Mouse (Mus musculus) stomach, postnatal 0 days (tissue): ENCODE measurements around the gene Smad6. TPM values are rescaled to one million over a fixed set of nuclear protein-coding genes. Genes with fewer than 3 reads are reported as not detected.

Experiments
- ATAC-seq: fragments of 200-750 bp; cut with Nextera tagmentation; 2 replicates; pipeline ENCODE4 v1.8.0; 2017; ENCODE audit not compliant: low FRiP score, low TSS enrichment
- DNase-seq: peaks from one replicate; pipeline ENCODE4 v3.0.0-alpha.2; 2016; ENCODE audit warnings: low spot score
- H3K27ac ChIP-seq: fragments of 300-500 bp; sonication (generic); replicated peaks from 2 replicates; pipeline ENCODE4 v1.5.1; 2014; ENCODE audit warnings: mild to moderate bottlenecking, control low read depth
- H3K27me3 ChIP-seq: fragments of 300-500 bp; sonication (generic); 2 replicates; pipeline ENCODE4 v1.6.1; 2014; ENCODE audit warnings: low read length; ENCODE audit not compliant: control insufficient read depth, insufficient read depth
- H3K36me3 ChIP-seq: fragments of 300-500 bp; sonication (generic); 2 replicates; pipeline ENCODE4 v1.6.1; 2014; ENCODE audit warnings: low read length, mixed read lengths; ENCODE audit not compliant: control insufficient read depth, insufficient read depth
- H3K4me1 ChIP-seq: fragments of 300-500 bp; sonication (generic); replicated peaks from 2 replicates; pipeline ENCODE4 v1.6.1; 2014; ENCODE audit warnings: antibody characterized with exemption; ENCODE audit not compliant: control insufficient read depth, insufficient read depth
- H3K4me2 ChIP-seq: fragments of 300-500 bp; sonication (generic); replicated peaks from 2 replicates; pipeline ENCODE4 v1.6.1; 2014; ENCODE audit warnings: low read depth, mild to moderate bottlenecking, control low read depth, moderate library complexity
- H3K4me3 ChIP-seq: fragments of 300-500 bp; sonication (generic); 2 replicates; pipeline ENCODE4 v1.5.1; 2014; ENCODE audit warnings: low read depth, low read length, control low read depth
- H3K9ac ChIP-seq: fragments of 300-500 bp; sonication (generic); 2 replicates; pipeline ENCODE4 v1.6.1; 2014; ENCODE audit warnings: mild to moderate bottlenecking, low read length, control low read depth, mixed read lengths
- H3K9me3 ChIP-seq: fragments of 300-500 bp; sonication (generic); 2 replicates; pipeline ENCODE4 v1.6.1; 2016; ENCODE audit warnings: low read length; ENCODE audit not compliant: control insufficient read depth
- CTCF ChIP-seq: IDR thresholded peaks from 2 replicates; pipeline ENCODE4 v1.5.1; 2016; ENCODE audit warnings: antibody characterized with exemption, low read depth, mild to moderate bottlenecking, moderate library complexity
- EP300 ChIP-seq: optimal IDR thresholded peaks from 2 replicates; pipeline ENCODE3; 2016; ENCODE audit warnings: antibody characterized with exemption
- WGBS: fragments of 180-500 bp; shearing (Covaris S2); extraction: QIAGEN DNeasy Blood & Tissue Kit; methylation state at CpG from one replicate; pipeline ENCODE4 v1.1.7; 2014; 5-methylcytosine and 5-hydroxymethylcytosine counted together
- polyA plus RNA-seq: library from polyadenylated mRNA; unstranded; fragments of >200 nt; fragmentation: Nextera tagmentation; extraction: Ambion mirVana; gene quantifications from 2 replicates; pipeline ENCODE4 v1.2.1, GENCODE M21; 2015

The Smad6 gene
- polyA plus RNA-seq, 1 experiment from 2014 or later, result 6.0 TPM

DNA sequence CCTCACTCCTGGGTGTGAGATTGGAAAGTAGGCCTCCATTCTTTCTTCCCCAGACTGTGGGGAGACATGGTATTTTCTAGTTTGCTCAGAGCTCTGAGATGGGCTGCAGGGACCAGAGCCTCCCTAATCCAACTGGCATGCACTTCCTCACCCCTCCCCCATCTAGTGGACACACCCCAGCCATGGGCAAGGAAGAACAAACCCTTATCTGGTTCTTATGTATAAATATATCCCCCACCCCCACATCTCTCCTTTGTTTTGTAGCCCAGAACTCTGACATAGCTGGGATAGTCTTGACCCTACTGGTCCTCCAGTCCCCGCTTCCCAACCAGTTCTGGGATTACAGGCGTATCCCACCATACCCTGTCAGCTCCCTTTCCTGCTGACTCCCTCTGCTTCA is 69.3 kb downstream of the Smad6 start:
- no peaks in the 10 kb centered on the region; the same call in 1 of the 2 replicates for H3K36me3 ChIP-seq
- no peak overlapping the region for H3K9ac ChIP-seq
- no peak for DNase-seq
- no peaks in the 10 kb centered on the region for H3K27me3 ChIP-seq
- no peak for ATAC-seq
- H3K4me3 ChIP-seq, result no peak overlapping the region
- no peaks in the 10 kb centered on the region for H3K9me3 ChIP-seq
- H3K27ac ChIP-seq, result no peak overlapping the region
- TF ChIP-seq EP300 (no peak), CTCF (no peak)
- no peaks in the 10 kb centered on the region for H3K4me1 ChIP-seq
- H3K4me2 ChIP-seq, result no peak overlapping the region
- 71% methylated on average over 2 of the region's 2 CpGs for WGBS

DNA sequence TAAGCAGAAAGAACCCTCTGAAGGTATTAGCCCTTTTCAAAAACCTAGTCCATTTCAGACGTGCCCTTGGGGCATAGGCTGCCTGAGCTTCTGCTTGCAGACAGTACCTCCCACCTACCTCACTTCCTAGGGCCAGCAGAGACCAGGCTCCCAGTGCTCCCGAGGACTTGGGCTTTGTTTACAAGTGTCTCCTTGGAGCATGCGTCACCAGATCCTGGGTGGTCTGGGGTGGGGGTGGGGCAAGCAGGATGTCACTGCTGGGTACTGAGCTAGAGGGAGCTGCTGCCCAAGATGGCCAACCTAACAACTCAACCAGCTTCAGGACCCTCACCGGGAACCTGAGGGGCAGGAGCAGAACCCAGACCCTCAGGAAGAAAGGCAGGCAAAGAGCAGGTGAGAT is 71.5 kb downstream of the Smad6 start:
- no peaks in the 10 kb centered on the region; the same call in 1 of the 2 replicates for H3K36me3 ChIP-seq
- H3K9me3 ChIP-seq, result no peaks in the 10 kb centered on the region
- ATAC-seq (peak; percentile 19; the same call in 1 of the 2 replicates), DNase-seq (peak; percentile 19)
- H3K27me3 ChIP-seq, result no peaks in the 10 kb centered on the region
- WGBS, result 21% methylated on average over 4 of the region's 4 CpGs
- H3K4me2 ChIP-seq, result no peak overlapping the region
- H3K27ac ChIP-seq, result no peak overlapping the region; the same call in 1 of the 2 replicates
- no peaks in the 10 kb centered on the region for H3K4me1 ChIP-seq
- no peak overlapping the region for H3K9ac ChIP-seq
- no peak overlapping the region for H3K4me3 ChIP-seq
- no peak for TF ChIP-seq EP300
- TF ChIP-seq CTCF, result 0 out of 2 replicates have a peak, but pooled peaks have one; percentile 27

DNA sequence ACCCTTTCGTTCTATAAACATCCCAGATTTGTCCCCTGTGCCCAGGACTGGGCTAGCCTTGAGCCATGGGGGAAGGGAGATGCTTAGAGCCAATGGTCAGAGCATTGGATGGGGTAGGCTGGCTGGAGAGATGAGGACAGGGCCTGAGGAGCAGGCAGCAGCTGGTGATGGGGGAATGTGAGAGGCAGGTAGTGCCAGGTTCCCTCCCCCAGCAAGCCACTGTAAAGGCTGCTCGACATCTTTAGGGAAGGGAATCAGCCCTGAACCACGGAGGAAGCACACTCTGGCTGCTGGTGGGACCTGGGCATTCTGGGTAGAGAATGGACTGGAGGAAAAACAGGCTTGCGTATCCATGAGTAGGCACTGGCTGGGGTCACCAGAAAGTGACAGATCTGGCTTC is 72.5 kb downstream of the Smad6 start:
- WGBS, result 42% methylated on average over 4 of the region's 4 CpGs
- Histone ChIP-seq H3K36me3 (no peaks in the 10 kb centered on the region; the same call in 1 of the 2 replicates), H3K4me2 (no peak overlapping the region), H3K4me1 (no peaks in the 10 kb centered on the region), H3K27me3 (no peaks in the 10 kb centered on the region), H3K27ac (peak overlapping the region; percentile 45; the same call in 1 of the 2 replicates), H3K4me3 (no peak overlapping the region), H3K9me3 (no peaks in the 10 kb centered on the region), H3K9ac (no peak overlapping the region)
- no peak for TF ChIP-seq EP300
- no peak for TF ChIP-seq CTCF
- DNase-seq (no peak), ATAC-seq (no peak; the same call in 1 of the 2 replicates)

GRCm38 (mm10) chr9:63942608-63942982 is 79.3 kb downstream of the Smad6 start:
- H3K27ac ChIP-seq, result peak overlapping the region; percentile 80
- H3K4me1 ChIP-seq, result 0 out of 2 replicates have a peak, but pooled peaks cover 4% of the 10 kb centered on the region
- no peaks in the 10 kb centered on the region for H3K36me3 ChIP-seq
- no peak overlapping the region for H3K4me3 ChIP-seq
- no peak overlapping the region for H3K4me2 ChIP-seq
- no peak overlapping the region for H3K9ac ChIP-seq
- TF ChIP-seq EP300 (no peak), CTCF (no peak)
- H3K9me3 ChIP-seq, result no peaks in the 10 kb centered on the region
- H3K27me3 ChIP-seq, result no peaks in the 10 kb centered on the region
- DNase-seq (peak; percentile 13), ATAC-seq (0 out of 2 replicates have a peak, but pooled peaks have one; percentile 20)
- 72% methylated on average over 2 of the region's 2 CpGs for WGBS

- Histone ChIP-seq H3K27ac (peak overlapping the region; percentile 80), H3K9me3 (no peaks in the 10 kb centered on the region), H3K27me3 (no peaks in the 10 kb centered on the region), H3K36me3 (no peaks in the 10 kb centered on the region), H3K4me2 (no peak overlapping the region), H3K9ac (peak overlapping the region; percentile 47), H3K4me3 (no peak overlapping the region), H3K4me1 (0 out of 2 replicates have a peak, but pooled peaks cover 4% of the 10 kb centered on the region)
- 42% methylated on average over 12 of the region's 12 CpGs for WGBS
- DNase-seq (peak; percentile 91), ATAC-seq (peak; percentile 97)
- TF ChIP-seq CTCF (peak; percentile 16; the same call in 1 of the 2 replicates), EP300 (no peak)
Measured at GRCm38 (mm10) chr9:63941747-63942607, 79.9 kb downstream of the Smad6 start.

DNA sequence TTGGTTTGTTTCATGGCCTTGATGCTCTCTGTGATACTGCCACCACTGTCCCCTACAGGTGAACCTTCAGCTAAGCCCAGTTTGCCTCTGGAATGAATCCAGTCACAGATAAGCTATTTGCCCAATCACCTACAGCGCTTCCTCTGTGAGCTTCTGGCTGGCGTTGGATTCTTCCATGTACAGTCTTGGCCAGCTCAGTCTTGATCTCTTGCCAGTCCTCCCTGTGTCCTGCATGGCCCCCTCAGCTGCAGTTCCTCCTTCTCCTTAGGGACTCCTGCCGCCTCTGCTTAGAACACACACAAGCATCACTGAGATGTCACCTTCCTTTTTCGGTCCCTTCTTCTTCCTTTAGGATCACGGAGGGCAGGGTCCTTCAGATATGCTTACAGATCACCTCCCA is 85.6 kb downstream of the Smad6 start:
- no peak for DNase-seq
- no peak for TF ChIP-seq EP300
- no peak for TF ChIP-seq CTCF
- Histone ChIP-seq H3K27me3 (no peaks in the 10 kb centered on the region), H3K9me3 (no peaks in the 10 kb centered on the region), H3K36me3 (no peaks in the 10 kb centered on the region), H3K9ac (no peak overlapping the region), H3K4me1 (0 out of 2 replicates have a peak, but pooled peaks cover 2% of the 10 kb centered on the region), H3K4me3 (no peak overlapping the region), H3K27ac (no peak overlapping the region), H3K4me2 (no peak overlapping the region)
- no peak for ATAC-seq
- 71% methylated on average over 5 of the region's 5 CpGs for WGBS
